Mouse (Mus musculus) cerebellum, adult 2 months (tissue): ENCODE measurements around the gene Cdc25a.

Experiments used
- CTCF ChIP-seq: fragments of 200-500 bp; IDR thresholded peaks from 2 replicates; pipeline ENCODE4 v1.5.1; 2011; ENCODE audit warnings: low read depth, mild to moderate bottlenecking, control low read depth, low read length, moderate library complexity, borderline replicate concordance; ENCODE audit not compliant: insufficient read depth
- POLR2A ChIP-seq: fragments of 200-500 bp; IDR thresholded peaks from 2 replicates; pipeline ENCODE4 v1.6.1; 2011; ENCODE audit warnings: low read length, control low read depth, borderline replicate concordance; ENCODE audit not compliant: insufficient read depth

- TF ChIP-seq CTCF (no peak), POLR2A (no peak)
Observed at GRCm38 (mm10) chr9:109866218-109866617, 9.2 kb upstream of the Cdc25a start.
